Mouse (Mus musculus) spleen, adult 2 months (tissue): ENCODE results near the gene Krt31. TPM values are rescaled to one million over a fixed set of nuclear protein-coding genes. Genes with fewer than 3 reads are reported as not detected.
A peak's percentile ranks its signal among the peaks of the same experiment; 100 is the strongest.

Source experiments
- DNase-seq, 2 experiments: peaks; one replicate each; pipeline versions ENCODE4 v3.0.0 to v3.0.0-alpha.2; 2012 to 2021; ENCODE audit warnings: low spot score in 2 of 2, low read depth in 1 of 2
- H3K27ac ChIP-seq: fragments of 200-500 bp; 2 replicates; pipeline ENCODE4 v1.5.1; 2012; ENCODE audit warnings: low read length, inconsistent platforms; ENCODE audit not compliant: insufficient read depth
- H3K27me3 ChIP-seq: fragments of 200-500 bp; 2 replicates; pipeline ENCODE4 v1.6.1; 2012; ENCODE audit warnings: mild to moderate bottlenecking, moderate library complexity, low read length, inconsistent platforms; ENCODE audit not compliant: control insufficient read depth, insufficient read depth
- H3K36me3 ChIP-seq: fragments of 200-500 bp; 2 replicates; pipeline ENCODE4 v1.6.1; 2012; ENCODE audit warnings: mild to moderate bottlenecking, low read length, inconsistent platforms; ENCODE audit not compliant: control insufficient read depth, insufficient read depth
- H3K4me1 ChIP-seq: fragments of 200-500 bp; 2 replicates; pipeline ENCODE4 v1.6.1; 2011; ENCODE audit warnings: inconsistent platforms; ENCODE audit not compliant: control insufficient read depth, insufficient read depth, insufficient read length
- H3K4me3 ChIP-seq: fragments of 200-500 bp; 2 replicates; pipeline ENCODE4 v1.5.1; 2011; ENCODE audit warnings: mild to moderate bottlenecking, inconsistent platforms; ENCODE audit not compliant: insufficient read depth, insufficient read length; ENCODE audit errors: extremely low read depth
- CTCF ChIP-seq: fragments of 200-500 bp; IDR thresholded peaks from 2 replicates; pipeline ENCODE4 v1.5.1; 2011; ENCODE audit warnings: mild to moderate bottlenecking, inconsistent platforms; ENCODE audit not compliant: insufficient read depth, insufficient read length, insufficient replicate concordance; ENCODE audit errors: extremely low read depth
- POLR2A ChIP-seq: fragments of 200-500 bp; IDR thresholded peaks from 2 replicates; pipeline ENCODE4 v1.6.1; 2011; ENCODE audit warnings: low read depth, low read length, inconsistent platforms
- WGBS: fragments of 180-500 bp; shearing (Covaris S2); methylation state at CpG from one replicate; pipeline ENCODE4 v1.1.7; 2018; 5-methylcytosine and 5-hydroxymethylcytosine counted together
- polyA plus RNA-seq: library from polyadenylated mRNA; depleted of rRNA; stranded (reverse); fragments of >200 nt; gene quantifications from 2 replicates; pipeline ENCODE4 v1.2.3, GENCODE M21; 2012; rRNA removed

Gene Krt31
- polyA plus RNA-seq, 1 experiment, result not detected

DNA sequence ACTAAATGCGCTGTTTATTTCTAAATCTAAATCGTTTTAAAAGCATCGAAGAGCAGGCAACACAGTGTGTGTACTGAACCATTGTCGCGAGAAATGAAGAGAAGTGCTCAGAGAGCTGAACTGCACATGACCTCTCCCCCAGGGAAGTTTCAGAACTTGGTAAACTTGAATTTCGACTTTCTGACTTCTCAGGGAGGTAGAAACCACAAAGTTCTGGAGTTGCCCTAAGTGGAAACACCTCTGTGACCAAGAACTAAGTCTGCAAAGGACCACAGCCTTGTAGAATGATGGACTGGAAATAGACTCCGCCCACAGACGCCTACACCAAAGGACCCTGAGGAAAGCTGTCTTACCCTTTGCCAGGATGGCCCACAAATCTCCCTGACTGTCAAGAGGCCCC lies 44.4 kb downstream of the Krt31 start:
- Histone ChIP-seq H3K4me1 (no peaks in the 10 kb centered on the region), H3K27ac (no peak overlapping the region), H3K27me3 (no peaks in the 10 kb centered on the region), H3K4me3 (no peak overlapping the region), H3K36me3 (no peaks in the 10 kb centered on the region)
- 82% methylated on average over 8 of the region's 8 CpGs for WGBS
- no peak for DNase-seq
- no peak for TF ChIP-seq CTCF
- TF ChIP-seq POLR2A, result no peak

DNA sequence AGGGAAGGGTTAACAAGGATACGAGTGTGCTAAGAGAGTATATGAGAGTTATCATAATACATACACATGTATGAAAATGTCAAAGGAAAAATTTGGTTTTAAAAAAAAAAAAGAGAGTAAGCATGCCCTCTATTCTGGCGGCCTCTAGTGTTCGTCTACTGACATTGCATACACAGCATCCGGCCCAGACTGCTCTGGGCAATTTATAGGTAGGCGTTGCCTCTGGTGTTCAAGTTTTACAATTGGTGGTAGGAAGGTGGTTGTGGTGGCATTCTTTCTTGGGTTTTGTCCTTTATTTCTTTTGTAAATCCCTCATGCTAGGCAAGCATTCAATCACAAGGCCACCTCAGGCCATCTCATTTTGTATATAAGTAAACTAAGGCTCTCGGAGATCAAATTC lies 45.5 kb downstream of the Krt31 start:
- DNase-seq, result no peak
- no peak overlapping the region for H3K4me3 ChIP-seq

DNA sequence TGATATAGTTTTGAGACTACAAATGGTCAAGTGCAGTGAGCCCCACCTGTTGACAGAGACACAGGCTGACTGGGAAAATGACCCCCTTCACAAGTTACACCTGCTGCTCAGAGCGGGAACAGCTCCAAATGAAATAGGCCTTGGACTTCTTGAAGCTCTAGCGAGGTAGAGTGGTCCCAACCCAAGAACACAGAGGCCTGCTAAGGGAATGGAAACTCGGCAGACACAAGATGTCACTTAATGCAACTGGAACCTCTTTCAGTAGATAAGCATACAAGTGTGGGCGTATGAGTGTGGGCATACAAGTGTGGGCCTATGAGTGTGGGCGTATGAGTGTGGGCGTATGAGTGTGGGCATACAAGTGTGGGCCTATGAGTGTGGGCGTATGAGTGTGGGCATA lies 51.3 kb downstream of the Krt31 start:
- Histone ChIP-seq H3K27ac (no peak overlapping the region), H3K4me1 (no peaks in the 10 kb centered on the region), H3K4me3 (no peak overlapping the region), H3K27me3 (no peaks in the 10 kb centered on the region), H3K36me3 (no peaks in the 10 kb centered on the region)
- DNase-seq, result no peak
- WGBS, result 87% methylated on average over 7 of the region's 7 CpGs
- TF ChIP-seq CTCF (no peak), POLR2A (no peak)

More for the DNA sequence above, 45.5 kb downstream of the Krt31 start:
- H3K4me1 ChIP-seq, result no peaks in the 10 kb centered on the region
- 20% methylated on average over 6 of the region's 6 CpGs for WGBS
- TF ChIP-seq POLR2A (no peak), CTCF (peak; percentile 43; the same call in 1 of the 2 replicates)
- H3K27me3 ChIP-seq, result no peaks in the 10 kb centered on the region
- no peak overlapping the region for H3K27ac ChIP-seq
- H3K36me3 ChIP-seq, result no peaks in the 10 kb centered on the region

Other genes starting within 250 kb of the Krt31 start
- not detected in 2 replicates for gene Gm11554, start 246.1 kb downstream of the Krt31 start, polyA plus RNA-seq
- not detected in 2 replicates for gene Krtap4-13, start 240.7 kb downstream of the Krt31 start, polyA plus RNA-seq
- not detected in 2 replicates for gene Gm11564, start 234.9 kb downstream of the Krt31 start, polyA plus RNA-seq
- not detected in 2 replicates for gene 2300003K06Rik, start 212.5 kb downstream of the Krt31 start, polyA plus RNA-seq
- not detected in 2 replicates for gene Krtap4-16, start 198.9 kb downstream of the Krt31 start, polyA plus RNA-seq
- not detected in 2 replicates for gene Gm11568, start 192.6 kb downstream of the Krt31 start, polyA plus RNA-seq
- gene Gm11559, start 186.1 kb downstream of the Krt31 start, polyA plus RNA-seq, result not detected in 2 replicates
- not detected in 2 replicates for gene Krtap9-1, start 177.2 kb downstream of the Krt31 start, polyA plus RNA-seq
- gene Gm11567, start 171.4 kb downstream of the Krt31 start, polyA plus RNA-seq, result not detected in 2 replicates
- gene Krtap31-1, start 142.6 kb downstream of the Krt31 start, polyA plus RNA-seq, result not detected in 2 replicates
- not detected in 2 replicates for gene Gm11565, start 135.8 kb downstream of the Krt31 start, polyA plus RNA-seq
- not detected in 2 replicates for gene Krtap31-2, start 114.3 kb downstream of the Krt31 start, polyA plus RNA-seq
- not detected in 2 replicates for gene Krtap9-5, start 102.1 kb downstream of the Krt31 start, polyA plus RNA-seq
- gene Krtap29-1, start 71.5 kb downstream of the Krt31 start, polyA plus RNA-seq, result not detected in 2 replicates
- not detected in 2 replicates for gene Krtap16-1, start 64.0 kb downstream of the Krt31 start, polyA plus RNA-seq
- gene Krtap17-1, start 56.6 kb downstream of the Krt31 start, polyA plus RNA-seq, result not detected in 2 replicates
- not detected in 2 replicates for gene Krt33a, start 34.3 kb downstream of the Krt31 start, polyA plus RNA-seq
- gene Krt33b, start 20.7 kb downstream of the Krt31 start, polyA plus RNA-seq, result not detected in 2 replicates
- not detected in 2 replicates for gene Krt34, start 9.0 kb downstream of the Krt31 start, polyA plus RNA-seq
- not detected in 2 replicates for gene Krt32, start 37.7 kb upstream of the Krt31 start, polyA plus RNA-seq
- gene Krt35, start 45.7 kb upstream of the Krt31 start, polyA plus RNA-seq, result not detected in 2 replicates
- gene Krt36, start 55.1 kb upstream of the Krt31 start, polyA plus RNA-seq, result not detected in 2 replicates
- gene Krt13, start 71.0 kb upstream of the Krt31 start, polyA plus RNA-seq, result 0.08 TPM in 1 of 2 replicates, not detected in the other
- not detected in 2 replicates for gene Krt15, start 85.4 kb upstream of the Krt31 start, polyA plus RNA-seq
- gene Krt19, start 98.1 kb upstream of the Krt31 start, polyA plus RNA-seq, result 3.2 and 4.9 TPM in 2 replicates
- gene Krt9, start 142.7 kb upstream of the Krt31 start, polyA plus RNA-seq, result not detected in 2 replicates
- gene Krt14, start 157.0 kb upstream of the Krt31 start, polyA plus RNA-seq, result 0.20 TPM in 1 of 2 replicates, not detected in the other
- not detected in 2 replicates for gene Krt16, start 198.4 kb upstream of the Krt31 start, polyA plus RNA-seq
- gene Krt17, start 210.5 kb upstream of the Krt31 start, polyA plus RNA-seq, result not detected in 2 replicates
- gene Krt42, start 219.3 kb upstream of the Krt31 start, polyA plus RNA-seq, result not detected in 2 replicates